Comparison of ENCODE assay signal across 15 mouse cellular contexts in genomic region chr9:115559521-115559920, GRCm38 (mm10).
"Had no signal": no experiment of that assay in that cellular context is flagged by ENCODE, and none has a peak within 500 bp of the region (broad histone marks: within the 10 kb centered on the region; RNA-seq: fewer than 3 reads in every experiment).

No protein-coding gene starts in this region.

- H3K4me3 ChIP-seq: neural tube, embryonic 15.5 days; stomach, embryonic 15.5 days had no signal

- H3K27ac ChIP-seq: neural tube, embryonic 15.5 days; stomach, embryonic 15.5 days; stomach, postnatal 0 days had no signal

- H3K9ac ChIP-seq: neural tube, embryonic 15.5 days; stomach, embryonic 15.5 days had no signal

- H3K4me1 ChIP-seq: stomach, embryonic 15.5 days had no signal

- H3K27me3 ChIP-seq: neural tube, embryonic 15.5 days; stomach, embryonic 15.5 days had no signal

- H3K4me2 ChIP-seq: neural tube, embryonic 15.5 days; stomach, embryonic 15.5 days had no signal

- H3K36me3 ChIP-seq: neural tube, embryonic 15.5 days; stomach, embryonic 15.5 days had no signal

- DNase-seq: retina, postnatal 1 day; right cerebral cortex, adult 18-20 months; right cerebral cortex, postnatal 14 days; right cerebral cortex, postnatal 25 days; right cerebral cortex, postnatal 4 days; spleen, adult 18-20 months; thymus, adult 18-20 months; thymus, adult 2 months; thymus, postnatal 14 days; thymus, postnatal 25 days; thymus, postnatal 36 days; thymus, postnatal 4 days had no signal

- H3K9me3 ChIP-seq: neural tube, embryonic 15.5 days; stomach, embryonic 15.5 days had no signal
